Comparison of ENCODE assay signal across 7 mouse cellular contexts in the genomic region with DNA sequence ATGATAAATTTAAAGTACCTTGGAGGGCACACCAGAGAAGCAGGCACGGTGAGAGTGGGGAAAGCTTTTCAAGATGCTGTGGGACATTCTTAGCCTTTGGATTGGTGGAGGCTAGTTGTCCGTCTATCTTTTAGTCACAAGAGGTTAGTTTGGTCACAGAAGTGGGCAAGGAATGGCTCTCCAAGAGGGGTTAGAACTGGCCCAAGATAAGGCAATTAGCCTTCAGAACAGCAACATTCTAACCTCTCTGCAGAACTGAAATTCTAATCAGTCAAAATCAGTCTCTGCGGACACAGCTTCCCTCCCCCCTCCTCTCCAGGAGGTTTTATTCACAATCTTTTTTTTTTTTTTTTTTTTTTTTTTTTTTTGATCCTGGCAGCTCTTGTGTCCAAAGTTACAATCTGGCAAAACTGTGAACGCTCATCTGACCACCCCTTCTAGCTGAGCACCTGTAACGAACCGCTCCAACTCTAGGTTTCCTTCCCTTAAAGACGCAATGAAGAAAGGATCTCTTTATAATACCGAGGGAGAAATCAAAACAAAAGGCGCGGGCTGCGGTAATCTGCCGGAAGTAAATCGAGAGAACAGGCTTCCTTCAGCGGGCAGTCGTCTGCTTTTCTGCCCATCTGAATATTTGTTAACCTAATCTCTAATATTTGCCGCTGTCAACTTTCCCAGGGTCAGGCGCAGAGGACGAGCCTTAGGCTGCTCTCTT. TPM values are rescaled to one million over a fixed set of nuclear protein-coding genes. Genes with fewer than 3 reads are reported as not detected.
DNase-seq lines count a peak whose midpoint lies in the region; ATAC-seq and TF ChIP-seq lines count a peak whose summit lies in the region.

No protein-coding gene starts in this region.

- H3K36me3 ChIP-seq in testis, adult 2 months (ENCODE audit: control insufficient read depth, insufficient read depth, low read length) = no peaks in the 10 kb centered on the region
- H3K36me3 ChIP-seq in forebrain, embryonic 12.5 days (replicated peaks) = no peaks in the 10 kb centered on the region
- H3K36me3 ChIP-seq in limb, embryonic 14.5 days (ENCODE audit: control insufficient read depth, insufficient read depth, low read length) = no peaks in the 10 kb centered on the region
- no peaks in the 10 kb centered on the region for H3K36me3 ChIP-seq in stomach, postnatal 0 days (ENCODE audit: control insufficient read depth, insufficient read depth, low read length)

- peak overlapping the region; percentile 53 for H3K9ac ChIP-seq in forebrain, embryonic 12.5 days
- peak overlapping the region; percentile 51 for H3K9ac ChIP-seq in limb, embryonic 14.5 days (ENCODE audit: low read depth, low read length, severe bottlenecking)
- H3K9ac ChIP-seq in stomach, postnatal 0 days (ENCODE audit: low read length) = peak overlapping the region; percentile 54

- TF ChIP-seq EP300 in stomach, postnatal 0 days (optimal IDR thresholded peaks at IDR 0.05) = no peak

- intact Hi-C loops in gastrocnemius, postnatal 14 days (cut with DNase I; ENCODE audit: low total_unique reads) = no loop called here

- peak overlapping the region; percentile 95 for H3K4me3 ChIP-seq in testis, adult 2 months (ENCODE audit: control insufficient read depth, low read depth, low read length)
- peak overlapping the region; percentile 54 for H3K4me3 ChIP-seq in forebrain, embryonic 12.5 days (replicated peaks)
- H3K4me3 ChIP-seq in limb, embryonic 14.5 days (replicated peaks; ENCODE audit: low read length) = peak overlapping the region; percentile 45
- peak overlapping the region; percentile 43 for H3K4me3 ChIP-seq in stomach, postnatal 0 days (ENCODE audit: low read depth, low read length)

- no peak for TF ChIP-seq CTCF in testis, adult 2 months (IDR thresholded peaks at IDR 0.05; ENCODE audit: control insufficient read depth, insufficient read depth, insufficient replicate concordance, low read depth, low read length)
- no peak for TF ChIP-seq CTCF in stomach, postnatal 0 days (IDR thresholded peaks at IDR 0.05; ENCODE audit: low read depth)

- WGBS in forebrain, embryonic 12.5 days = 3% methylated on average over 18 of the region's 18 CpGs
- 6% methylated on average over 18 of the region's 18 CpGs for WGBS in limb, embryonic 14.5 days
- 6% methylated on average over 18 of the region's 18 CpGs for WGBS in stomach, postnatal 0 days

- no peaks in the 10 kb centered on the region for H3K27me3 ChIP-seq in testis, adult 2 months (ENCODE audit: control insufficient read depth, insufficient read depth, low read length)
- H3K27me3 ChIP-seq in forebrain, embryonic 12.5 days = no peaks in the 10 kb centered on the region; the same call in 1 of the 2 replicates
- H3K27me3 ChIP-seq in limb, embryonic 14.5 days (ENCODE audit: control insufficient read depth, insufficient read depth, low read length) = 0 out of 2 replicates have a peak, but pooled peaks cover 3% of the 10 kb centered on the region
- H3K27me3 ChIP-seq in stomach, postnatal 0 days (ENCODE audit: control insufficient read depth, insufficient read depth, low read length) = no peaks in the 10 kb centered on the region

- H3K9me3 ChIP-seq in forebrain, embryonic 12.5 days = no peaks in the 10 kb centered on the region
- no peaks in the 10 kb centered on the region for H3K9me3 ChIP-seq in limb, embryonic 14.5 days (ENCODE audit: control insufficient read depth, low read length)
- no peaks in the 10 kb centered on the region for H3K9me3 ChIP-seq in stomach, postnatal 0 days (ENCODE audit: control insufficient read depth, low read length)

- peak; percentile 30; the same call in 1 of the 2 replicates for ATAC-seq in forebrain, embryonic 12.5 days (ENCODE audit: low FRiP score)
- no peak for ATAC-seq in limb, embryonic 14.5 days (ENCODE audit: low FRiP score, low read depth)
- no peak for ATAC-seq in stomach, postnatal 0 days (ENCODE audit: low FRiP score, low TSS enrichment)

- no peak for DNase-seq in testis, postnatal 10 days (ENCODE audit: low spot score)
- no peak for DNase-seq in limb, embryonic 14.5 days (ENCODE audit: low spot score)
- no peak for DNase-seq in stomach, postnatal 0 days (ENCODE audit: low spot score)
- no peak for DNase-seq in gastrocnemius, postnatal 14 days
- no peak for DNase-seq in gastrocnemius, adult 8-10 months (ENCODE audit: low spot score in 2 of 2)

- peaks cover 9% of the 10 kb centered on the region for H3K4me1 ChIP-seq in testis, adult 2 months (ENCODE audit: control insufficient read depth, insufficient read depth, low read length)
- peaks cover 9% of the 10 kb centered on the region for H3K4me1 ChIP-seq in forebrain, embryonic 12.5 days
- H3K4me1 ChIP-seq in limb, embryonic 14.5 days (ENCODE audit: control insufficient read depth, insufficient read depth, low read length) = 0 out of 2 replicates have a peak, but pooled peaks cover 3% of the 10 kb centered on the region
- H3K4me1 ChIP-seq in stomach, postnatal 0 days (replicated peaks; ENCODE audit: control insufficient read depth, insufficient read depth) = no peaks in the 10 kb centered on the region; the same call in 1 of the 2 replicates

- peak overlapping the region; percentile 85 for H3K4me2 ChIP-seq in forebrain, embryonic 12.5 days
- peak overlapping the region; percentile 81 for H3K4me2 ChIP-seq in limb, embryonic 14.5 days (replicated peaks; ENCODE audit: low read depth, low read length, severe bottlenecking)
- peak overlapping the region; percentile 69 for H3K4me2 ChIP-seq in stomach, postnatal 0 days (replicated peaks; ENCODE audit: low read depth)

- TF ChIP-seq POLR2A in testis, adult 2 months (IDR thresholded peaks at IDR 0.05; ENCODE audit: control insufficient read depth, low read depth, low read length) = no peak
- no peak for TF ChIP-seq POLR2A in limb, embryonic 14.5 days (IDR thresholded peaks at IDR 0.05; ENCODE audit: borderline replicate concordance, extremely low read depth, insufficient read depth, insufficient read length)

- H3K27ac ChIP-seq in testis, adult 2 months (ENCODE audit: control insufficient read depth, insufficient read depth, low read depth, low read length) = peak overlapping the region; percentile 78
- peak overlapping the region; percentile 56 for H3K27ac ChIP-seq in forebrain, embryonic 12.5 days
- no peak overlapping the region for H3K27ac ChIP-seq in limb, embryonic 14.5 days (replicated peaks; ENCODE audit: low read depth, low read length)
- H3K27ac ChIP-seq in stomach, postnatal 0 days (replicated peaks) = peak overlapping the region; percentile 88

RNA-seq across cellular contexts. Expression of gene Vwa3b, which starts 2.2 kb away (rescaled TPM):
- 219 and 242 TPM in 2 replicates for polyA plus RNA-seq in testis, adult 2 months (2012; rRNA removed)
- polyA plus RNA-seq in forebrain, embryonic 12.5 days (2016; fragmentation: Nextera tagmentation; extraction: Ambion mirVana) = 0.82 and 1.8 TPM in 2 replicates
- polyA plus RNA-seq in limb, embryonic 14.5 days (2012; rRNA removed) = 0.33 and 1.0 TPM in 2 replicates
- polyA plus RNA-seq in limb, embryonic 14.5 days (2014; fragmentation: Nextera tagmentation; extraction: Ambion mirVana) = 1.2 and 1.6 TPM in 2 replicates
- polyA plus RNA-seq in stomach, postnatal 0 days (2015; fragmentation: Nextera tagmentation; extraction: Ambion mirVana) = 1.1 and 1.7 TPM in 2 replicates
- 10 to 100 TPM; 33.1 to 41.0 TPM for total RNA-seq in gastrocnemius, postnatal 14 days (2021)
- total RNA-seq in gastrocnemius, adult 8-10 months (2022) = 10 to 100 TPM; 51.2 to 88.8 (median 83.3) TPM

Comparison
In these comparisons a context has a peak if more than half of its experiments do, and no peak if none do; other contexts are left out.
1. H3K4me3 ChIP-seq: peak in every context shown above with its lines; median percentile 95 in testis, adult 2 months; 54 in forebrain, embryonic 12.5 days; 45 in limb, embryonic 14.5 days; 43 in stomach, postnatal 0 days.
2. RNA of gene Vwa3b, which starts 2.2 kb away (polyA plus RNA-seq): 219 to 242 TPM in testis, adult 2 months; 0.33 to 1.6 TPM in limb, embryonic 14.5 days, 1.1 to 1.7 TPM in stomach, postnatal 0 days and 0.82 to 1.8 TPM in forebrain, embryonic 12.5 days; every median in the first group is over 10 times any median in the second.
3. Peak in every context shown above with its lines, with median percentiles within 50 percentile points of each other: H3K4me2 ChIP-seq and H3K9ac ChIP-seq.